Mouse (Mus musculus): ENCODE data around the gene Strada. TPM values are rescaled to one million over a fixed set of nuclear protein-coding genes. Genes with fewer than 3 reads are reported as not detected.

Gene Strada
- polyA plus RNA-seq, 1 experiment from 2014 or later: 40.6 TPM

DNA sequence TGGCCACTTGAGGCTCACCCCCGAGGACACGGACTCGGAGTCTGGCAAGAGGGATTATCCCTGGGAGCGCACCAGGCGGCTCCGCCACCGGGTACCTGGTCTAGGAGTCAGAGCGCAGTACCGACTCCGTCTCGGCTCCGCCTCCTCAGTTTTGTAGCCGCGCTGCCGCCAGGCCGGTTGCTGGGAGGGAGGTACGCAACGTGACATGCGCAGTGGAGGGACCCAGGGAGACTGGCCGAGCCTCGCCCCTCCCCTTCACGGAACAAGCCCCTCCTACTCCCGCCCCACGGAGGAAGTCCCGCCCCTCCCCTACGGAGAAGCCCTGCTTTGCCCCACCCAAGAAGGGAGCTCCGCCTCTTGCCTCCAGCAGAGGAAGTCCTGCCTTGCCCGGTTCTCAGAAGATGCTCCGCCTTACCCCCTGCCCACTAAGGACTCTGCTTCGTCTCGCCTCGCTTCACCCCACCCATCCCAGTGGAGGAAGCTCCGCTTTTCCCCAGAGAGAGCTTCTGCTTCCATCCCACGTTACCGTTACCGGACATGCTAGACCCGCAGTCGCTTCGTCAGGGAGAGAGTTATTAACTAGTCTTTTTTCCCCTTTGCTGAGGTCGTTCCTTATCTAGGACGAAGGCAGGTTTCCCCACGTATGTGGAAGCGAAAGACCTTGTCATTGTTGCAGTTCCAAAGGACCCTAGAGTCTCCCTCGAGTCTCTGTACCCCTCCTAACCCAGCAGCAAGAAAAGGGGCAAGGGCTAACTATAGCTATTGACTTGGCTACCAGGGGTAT is 8.4 kb downstream of the Strada start:
- peak overlapping the region; percentile 52 for H3K4me3 ChIP-seq (ENCODE audit: low read depth, low read length)
- no peaks in the 10 kb centered on the region for H3K27me3 ChIP-seq (ENCODE audit: control insufficient read depth, insufficient read depth, low read length)
- no peaks in the 10 kb centered on the region for H3K9me3 ChIP-seq (ENCODE audit: control insufficient read depth, low read length)
- DNase-seq (ENCODE audit: low spot score): peak; percentile 99
- peak overlapping the region; percentile 47 for H3K4me2 ChIP-seq (ENCODE audit: low read depth)
- peak overlapping the region; percentile 64 for H3K9ac ChIP-seq (ENCODE audit: low read length)
- WGBS: under 1% methylated on average over 43 of the region's 44 CpGs
- 0 out of 2 replicates have a peak, but pooled peaks cover 4% of the 10 kb centered on the region for H3K4me1 ChIP-seq (ENCODE audit: control insufficient read depth, insufficient read depth, low read length)
- peaks cover 5% of the 10 kb centered on the region for H3K36me3 ChIP-seq (ENCODE audit: control insufficient read depth, insufficient read depth, low read length)
- ATAC-seq (ENCODE audit: insufficient read depth, low FRiP score, low TSS enrichment): peak; percentile 93
- peak overlapping the region; percentile 39 for H3K27ac ChIP-seq (ENCODE audit: low read depth, low read length)

DNA sequence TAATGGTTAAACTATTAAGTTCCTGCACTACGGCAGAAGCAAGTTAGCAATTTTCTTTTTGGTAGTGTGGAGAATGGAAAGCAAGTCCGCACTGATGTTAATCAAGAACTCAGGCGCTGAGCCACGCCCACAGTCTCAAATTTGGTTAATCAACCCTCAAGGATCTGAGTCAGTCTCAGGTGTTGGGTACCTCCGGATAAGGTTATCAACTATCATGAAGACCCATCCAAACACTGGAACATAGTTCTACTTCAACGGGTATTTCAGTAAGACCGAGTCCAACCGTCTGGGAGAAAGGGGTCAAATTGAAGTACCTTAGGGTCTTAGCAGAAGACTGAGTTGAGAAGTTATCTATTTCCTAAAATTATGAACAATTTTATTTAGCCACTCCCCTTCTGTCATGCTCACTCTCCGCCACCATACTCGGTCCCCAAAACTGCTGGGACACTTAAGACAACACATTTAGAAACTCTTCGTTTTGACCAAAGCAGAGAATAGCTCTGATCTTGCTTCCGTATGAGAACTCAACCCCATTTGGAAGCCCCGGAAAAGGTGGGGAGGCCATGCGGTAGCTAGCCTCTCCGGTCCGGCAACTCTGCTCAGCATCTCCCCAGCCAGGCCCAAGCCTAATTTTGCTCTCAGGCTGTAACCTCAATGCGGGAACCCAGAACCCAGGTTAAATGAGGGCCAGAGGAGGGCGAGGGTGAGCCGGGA is 9.2 kb downstream of the Strada start:
- Histone ChIP-seq H3K4me1 (ENCODE audit: control insufficient read depth, insufficient read depth, low read length) (0 out of 2 replicates have a peak, but pooled peaks cover 4% of the 10 kb centered on the region), H3K9me3 (ENCODE audit: control insufficient read depth, low read length) (no peaks in the 10 kb centered on the region), H3K27me3 (ENCODE audit: control insufficient read depth, insufficient read depth, low read length) (no peaks in the 10 kb centered on the region), H3K4me3 (ENCODE audit: low read depth, low read length) (peak overlapping the region; percentile 52), H3K9ac (ENCODE audit: low read length) (peak overlapping the region; percentile 49), H3K4me2 (ENCODE audit: low read depth) (peak overlapping the region; percentile 47), H3K36me3 (ENCODE audit: control insufficient read depth, insufficient read depth, low read length) (no peaks in the 10 kb centered on the region), H3K27ac (ENCODE audit: low read depth, low read length) (no peak overlapping the region; the same call in 1 of the 2 replicates)
- DNase-seq (ENCODE audit: low spot score) (no peak), ATAC-seq (ENCODE audit: insufficient read depth, low FRiP score, low TSS enrichment) (peak; percentile 20; the same call in 1 of the 2 replicates)
- 14% methylated on average over 19 of the region's 19 CpGs for WGBS

DNA sequence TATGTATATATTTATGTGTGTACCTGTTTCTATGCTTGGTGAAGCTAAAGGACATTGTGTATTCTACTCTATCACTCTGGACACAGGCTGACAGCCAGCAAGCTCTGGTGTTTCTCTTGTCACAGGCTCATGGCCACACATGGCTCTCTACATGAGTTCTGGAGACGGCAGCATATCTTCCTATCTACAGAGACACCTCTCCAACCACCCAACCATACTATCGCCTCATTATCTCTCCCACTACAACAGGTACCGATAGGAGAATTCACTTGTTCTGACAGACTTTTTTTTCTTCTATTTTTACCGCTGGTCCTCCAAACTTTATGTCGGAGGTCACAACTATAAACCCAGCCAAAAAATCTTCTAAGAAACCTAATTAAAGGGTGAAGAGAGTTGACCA is 9.7 kb downstream of the Strada start:
- 88% methylated on average over 5 of the region's 5 CpGs for WGBS
- H3K27ac ChIP-seq (ENCODE audit: low read depth, low read length): no peak overlapping the region
- no peak overlapping the region for H3K9ac ChIP-seq (ENCODE audit: low read length)
- H3K4me1 ChIP-seq (ENCODE audit: control insufficient read depth, insufficient read depth, low read length): 0 out of 2 replicates have a peak, but pooled peaks cover 4% of the 10 kb centered on the region
- no peaks in the 10 kb centered on the region for H3K27me3 ChIP-seq (ENCODE audit: control insufficient read depth, insufficient read depth, low read length)
- H3K4me3 ChIP-seq (ENCODE audit: low read depth, low read length): no peak overlapping the region; the same call in 1 of the 2 replicates
- ATAC-seq (ENCODE audit: insufficient read depth, low FRiP score, low TSS enrichment) (no peak), DNase-seq (ENCODE audit: low spot score) (no peak)
- H3K9me3 ChIP-seq (ENCODE audit: control insufficient read depth, low read length): no peaks in the 10 kb centered on the region
- peak overlapping the region; percentile 47 for H3K4me2 ChIP-seq (ENCODE audit: low read depth)
- no peaks in the 10 kb centered on the region for H3K36me3 ChIP-seq (ENCODE audit: control insufficient read depth, insufficient read depth, low read length)

DNA sequence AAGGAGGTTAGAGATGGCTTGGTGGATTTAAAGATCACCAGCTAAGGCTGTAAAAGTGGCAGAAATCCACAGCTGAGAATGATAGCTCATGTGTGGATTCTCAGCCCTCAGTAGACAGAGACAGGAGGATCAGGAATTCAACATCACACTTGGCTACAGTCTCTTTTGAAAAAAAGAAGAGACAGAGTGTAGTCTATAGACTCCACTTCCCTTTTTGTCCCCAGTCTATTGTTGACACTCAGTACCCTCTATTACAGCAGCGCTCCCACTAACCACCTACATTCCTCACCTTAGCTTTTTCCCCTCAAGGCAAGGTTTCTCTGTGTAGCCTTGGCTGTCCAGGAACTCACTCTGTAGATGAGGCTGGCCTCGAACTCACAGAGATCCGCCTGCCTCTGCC is 10.3 kb downstream of the Strada start:
- Histone ChIP-seq H3K9me3 (ENCODE audit: control insufficient read depth, low read length) (no peaks in the 10 kb centered on the region), H3K27ac (ENCODE audit: low read depth, low read length) (no peak overlapping the region), H3K9ac (ENCODE audit: low read length) (no peak overlapping the region), H3K4me2 (ENCODE audit: low read depth) (no peak overlapping the region), H3K36me3 (ENCODE audit: control insufficient read depth, insufficient read depth, low read length) (no peaks in the 10 kb centered on the region), H3K4me1 (ENCODE audit: control insufficient read depth, insufficient read depth, low read length) (0 out of 2 replicates have a peak, but pooled peaks cover 4% of the 10 kb centered on the region), H3K4me3 (ENCODE audit: low read depth, low read length) (no peak overlapping the region), H3K27me3 (ENCODE audit: control insufficient read depth, insufficient read depth, low read length) (no peaks in the 10 kb centered on the region)
- DNase-seq (ENCODE audit: low spot score) (no peak), ATAC-seq (ENCODE audit: insufficient read depth, low FRiP score, low TSS enrichment) (no peak)
- WGBS: 88% methylated on average over 3 of the region's 3 CpGs

DNA sequence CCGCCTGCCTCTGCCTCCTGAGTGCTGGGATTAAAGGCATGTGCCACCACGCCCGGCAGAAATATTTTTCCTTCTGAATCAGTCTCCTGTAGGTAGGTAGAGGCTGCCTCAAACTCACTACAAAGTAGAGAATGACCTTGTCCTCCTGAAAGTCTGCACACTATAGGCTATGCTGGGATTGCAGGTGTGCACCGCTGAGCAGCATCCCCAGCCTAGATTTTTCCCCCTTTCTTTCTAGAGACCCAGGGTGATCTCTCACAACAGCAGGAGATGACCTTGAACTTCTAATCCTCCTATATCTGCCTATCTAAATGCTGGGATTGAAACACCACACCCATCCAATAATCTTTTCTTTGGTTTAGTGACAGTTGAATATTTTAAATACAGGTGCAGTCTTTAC is 14.6 kb downstream of the Strada start:
- no peak overlapping the region for H3K4me3 ChIP-seq (ENCODE audit: low read depth, low read length)

DNA sequence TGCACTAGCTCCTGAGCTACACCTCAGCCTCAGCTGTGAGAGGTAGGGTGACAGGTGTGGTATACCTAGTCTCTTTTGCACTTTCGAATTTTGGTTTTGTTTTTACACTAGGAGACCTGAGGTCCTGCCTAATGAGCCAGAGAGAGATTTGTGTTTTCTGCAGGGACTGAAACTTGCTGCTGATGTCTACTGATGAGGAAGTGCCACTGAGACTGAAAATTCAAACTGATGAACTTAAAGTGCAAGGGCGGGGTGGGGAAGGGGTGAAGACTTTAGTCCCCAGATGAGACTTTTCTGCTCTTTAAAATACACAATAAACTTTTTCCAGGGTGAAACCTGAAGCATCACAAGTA is 21.5 kb downstream of the Strada start:
- 89% methylated on average over 2 of the region's 2 CpGs for WGBS

More for the DNA sequence above, 14.6 kb downstream of the Strada start:
- 92% methylated on average over 4 of the region's 4 CpGs for WGBS
- no peak overlapping the region for H3K27ac ChIP-seq (ENCODE audit: low read depth, low read length)
- no peak overlapping the region for H3K9ac ChIP-seq (ENCODE audit: low read length)
- ATAC-seq (ENCODE audit: insufficient read depth, low FRiP score, low TSS enrichment): no peak
- no peaks in the 10 kb centered on the region for H3K27me3 ChIP-seq (ENCODE audit: control insufficient read depth, insufficient read depth, low read length)
- no peaks in the 10 kb centered on the region for H3K36me3 ChIP-seq (ENCODE audit: control insufficient read depth, insufficient read depth, low read length)
- no peaks in the 10 kb centered on the region for H3K9me3 ChIP-seq (ENCODE audit: control insufficient read depth, low read length)
- no peaks in the 10 kb centered on the region for H3K4me1 ChIP-seq (ENCODE audit: control insufficient read depth, insufficient read depth, low read length)
- DNase-seq (ENCODE audit: low spot score): no peak
- H3K4me2 ChIP-seq (ENCODE audit: low read depth): no peak overlapping the region

DNA sequence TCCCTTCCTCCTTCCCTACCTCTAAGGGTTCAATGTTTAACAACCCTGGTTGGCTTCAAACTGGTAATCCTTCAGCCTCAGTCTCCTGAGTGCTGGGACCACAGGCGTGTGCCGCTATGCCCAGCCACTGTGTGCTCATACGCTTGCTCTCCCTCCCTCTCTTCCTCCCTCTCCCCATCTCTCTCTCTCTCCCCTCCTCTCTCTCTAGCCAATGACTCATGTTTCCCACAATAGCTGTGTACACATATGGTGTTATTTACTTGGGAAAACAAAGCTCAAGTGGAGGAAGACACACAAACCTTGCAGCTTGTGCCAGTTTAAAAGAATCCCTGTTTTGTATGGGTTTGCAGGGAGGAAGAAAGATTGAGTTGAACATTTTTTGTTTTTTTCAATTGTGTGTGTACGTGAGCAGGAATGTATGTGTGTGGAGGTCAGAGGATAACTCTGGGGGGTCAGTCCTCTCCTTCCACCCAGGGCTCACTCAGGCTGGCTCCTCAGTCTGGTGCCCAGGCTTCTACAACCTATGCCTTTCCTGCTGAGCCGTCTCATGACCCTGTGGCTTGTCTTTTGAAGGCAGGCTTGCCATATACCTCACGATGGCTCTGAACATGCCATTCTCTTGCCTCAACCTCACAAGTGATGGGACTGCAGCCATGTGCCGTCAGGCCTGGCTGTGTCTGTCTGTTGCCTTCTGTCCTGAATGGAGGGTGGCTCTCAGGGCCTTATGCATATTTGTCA is 22.1 kb downstream of the Strada start:
- Histone ChIP-seq H3K4me2 (ENCODE audit: low read depth) (no peak overlapping the region), H3K27me3 (ENCODE audit: control insufficient read depth, insufficient read depth, low read length) (no peaks in the 10 kb centered on the region), H3K9me3 (ENCODE audit: control insufficient read depth, low read length) (no peaks in the 10 kb centered on the region), H3K4me3 (ENCODE audit: low read depth, low read length) (no peak overlapping the region), H3K36me3 (ENCODE audit: control insufficient read depth, insufficient read depth, low read length) (no peaks in the 10 kb centered on the region), H3K9ac (ENCODE audit: low read length) (no peak overlapping the region), H3K27ac (ENCODE audit: low read depth, low read length) (no peak overlapping the region), H3K4me1 (ENCODE audit: control insufficient read depth, insufficient read depth, low read length) (no peaks in the 10 kb centered on the region)
- no peak for DNase-seq (ENCODE audit: low spot score)
- 81% methylated on average over 7 of the region's 7 CpGs for WGBS
- no peak for ATAC-seq (ENCODE audit: insufficient read depth, low FRiP score, low TSS enrichment)

More for the DNA sequence above, 21.5 kb downstream of the Strada start:
- H3K4me3 ChIP-seq (ENCODE audit: low read depth, low read length): no peak overlapping the region
- H3K27ac ChIP-seq (ENCODE audit: low read depth, low read length): no peak overlapping the region
- H3K4me2 ChIP-seq (ENCODE audit: low read depth): no peak overlapping the region
- H3K4me1 ChIP-seq (ENCODE audit: control insufficient read depth, insufficient read depth, low read length): no peaks in the 10 kb centered on the region
- no peak for DNase-seq (ENCODE audit: low spot score)
- H3K27me3 ChIP-seq (ENCODE audit: control insufficient read depth, insufficient read depth, low read length): no peaks in the 10 kb centered on the region
- H3K9me3 ChIP-seq (ENCODE audit: control insufficient read depth, low read length): no peaks in the 10 kb centered on the region
- ATAC-seq (ENCODE audit: insufficient read depth, low FRiP score, low TSS enrichment): no peak
- H3K36me3 ChIP-seq (ENCODE audit: control insufficient read depth, insufficient read depth, low read length): no peaks in the 10 kb centered on the region
- H3K9ac ChIP-seq (ENCODE audit: low read length): no peak overlapping the region

DNA sequence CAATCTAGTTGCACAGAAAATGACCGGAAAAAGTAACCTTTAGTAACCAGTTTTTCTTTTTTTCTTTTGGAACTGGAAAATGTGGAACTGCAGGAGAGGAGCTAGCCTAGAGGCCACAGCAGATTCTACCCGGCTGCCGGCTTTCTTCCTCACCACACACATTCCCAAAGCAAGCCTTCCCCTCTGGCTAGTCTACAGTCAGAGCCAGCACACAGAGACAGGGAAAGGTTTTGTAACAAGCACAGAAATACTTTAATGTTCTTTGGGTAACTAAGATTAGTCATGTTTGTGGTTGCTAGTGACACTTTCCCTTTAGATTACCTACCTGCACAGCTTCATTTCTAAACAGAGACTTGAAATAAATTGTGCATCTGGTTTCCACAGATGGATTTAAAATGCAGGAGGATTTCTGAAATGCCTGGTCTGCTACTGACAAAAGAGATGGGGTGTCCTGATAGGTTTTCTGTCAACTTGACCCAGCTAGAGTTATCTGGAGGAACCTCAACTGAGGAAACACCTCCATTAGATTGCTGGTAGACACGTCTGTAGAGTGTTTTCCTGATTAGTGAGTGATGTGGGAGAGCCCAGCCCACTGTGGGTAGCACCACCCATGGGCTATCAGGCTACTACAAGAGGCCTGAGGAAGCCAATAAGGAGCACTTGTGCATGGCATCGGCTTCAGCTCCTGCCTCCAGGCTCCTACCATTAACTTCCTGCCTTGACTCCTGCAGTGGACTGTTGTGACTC is 23.8 kb downstream of the Strada start:
- Histone ChIP-seq H3K4me2 (ENCODE audit: low read depth) (no peak overlapping the region), H3K4me1 (ENCODE audit: control insufficient read depth, insufficient read depth, low read length) (no peaks in the 10 kb centered on the region), H3K27me3 (ENCODE audit: control insufficient read depth, insufficient read depth, low read length) (no peaks in the 10 kb centered on the region), H3K27ac (ENCODE audit: low read depth, low read length) (no peak overlapping the region), H3K4me3 (ENCODE audit: low read depth, low read length) (no peak overlapping the region), H3K36me3 (ENCODE audit: control insufficient read depth, insufficient read depth, low read length) (no peaks in the 10 kb centered on the region), H3K9ac (ENCODE audit: low read length) (no peak overlapping the region), H3K9me3 (ENCODE audit: control insufficient read depth, low read length) (no peaks in the 10 kb centered on the region)
- no peak for DNase-seq (ENCODE audit: low spot score)
- 79% methylated on average over 5 of the region's 5 CpGs for WGBS
- ATAC-seq (ENCODE audit: insufficient read depth, low FRiP score, low TSS enrichment): no peak

All from neural tube, embryonic 11.5 days (tissue).